Mouse (Mus musculus) intestine, embryonic 16.5 days (tissue): Measurements from ENCODE around the gene Timm8a2. TPM values are rescaled to one million over a fixed set of nuclear protein-coding genes. Genes with fewer than 3 reads are reported as not detected.

Source experiments
- ATAC-seq: fragments of 200-750 bp; cut with Nextera tagmentation; 2 replicates; pipeline ENCODE4 v1.8.0; 2017; ENCODE audit warnings: moderate TSS enrichment, moderate library complexity
- H3K27ac ChIP-seq: fragments of 300-500 bp; sonication (generic); 2 replicates; pipeline ENCODE4 v1.5.1; 2014; ENCODE audit warnings: mild to moderate bottlenecking, low read length
- H3K27me3 ChIP-seq: fragments of 300-500 bp; sonication (generic); replicated peaks from 2 replicates; pipeline ENCODE4 v1.6.1; 2014; ENCODE audit warnings: low read length, control low read depth, mixed read lengths; ENCODE audit not compliant: control insufficient read depth, insufficient read depth
- H3K36me3 ChIP-seq: fragments of 300-500 bp; sonication (generic); 2 replicates; pipeline ENCODE4 v1.6.1; 2014; ENCODE audit warnings: low read length, control low read depth; ENCODE audit not compliant: control insufficient read depth, insufficient read depth
- H3K4me1 ChIP-seq: fragments of 300-500 bp; sonication (generic); 2 replicates; pipeline ENCODE4 v1.6.1; 2014; ENCODE audit warnings: low read length, control low read depth, mixed read lengths; ENCODE audit not compliant: control insufficient read depth, insufficient read depth
- H3K4me2 ChIP-seq: fragments of 300-500 bp; sonication (generic); 2 replicates; pipeline ENCODE4 v1.6.1; 2014; ENCODE audit warnings: low read depth, low read length, control low read depth
- H3K4me3 ChIP-seq: fragments of 300-500 bp; sonication (generic); 2 replicates; pipeline ENCODE4 v1.5.1; 2014; ENCODE audit warnings: mild to moderate bottlenecking, low read length
- H3K9ac ChIP-seq: fragments of 300-500 bp; sonication (generic); 2 replicates; pipeline ENCODE4 v1.6.1; 2014; ENCODE audit warnings: low read depth, low read length
- H3K9me3 ChIP-seq: fragments of 300-500 bp; sonication (generic); 2 replicates; pipeline ENCODE4 v1.6.1; 2016; ENCODE audit warnings: low read length, control low read depth; ENCODE audit not compliant: control insufficient read depth
- WGBS: fragments of 180-500 bp; shearing (Covaris S2); extraction: QIAGEN DNeasy Blood & Tissue Kit; methylation state at CpG from one replicate; pipeline ENCODE4 v1.1.7; 2014; 5-methylcytosine and 5-hydroxymethylcytosine counted together
- polyA plus RNA-seq: library from polyadenylated mRNA; unstranded; fragments of >200 nt; fragmentation: Nextera tagmentation; extraction: Ambion mirVana; gene quantifications from 2 replicates; pipeline ENCODE4 v1.2.1, GENCODE M21; 2015

Timm8a2 gene
- not detected in 2 replicates for polyA plus RNA-seq

DNA sequence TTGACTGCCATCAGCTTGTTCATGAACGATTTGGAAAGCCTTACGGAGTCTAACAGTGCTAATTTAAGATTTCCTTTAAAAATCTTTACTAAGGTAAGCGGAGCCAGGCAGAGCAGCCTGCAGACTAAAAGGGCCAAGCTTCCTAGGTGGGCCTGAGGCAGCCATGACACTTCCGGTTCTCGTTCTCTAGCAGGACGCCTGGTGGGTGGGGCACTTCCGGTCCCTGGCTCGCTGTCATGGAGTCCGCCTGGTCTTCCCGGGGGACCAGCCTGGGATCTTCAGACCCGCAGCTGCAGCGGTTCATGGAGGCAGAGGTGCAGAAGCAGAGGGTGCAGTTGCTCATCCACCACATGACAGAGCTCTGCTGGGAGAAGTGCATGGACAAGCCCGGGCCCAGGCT lies at the start of gene Timm8a2:
Timm8a2 (plus strand) TSS at position 224 of the 400 bp plus-strand sequence.
- no peak for ATAC-seq
- no peaks in the 10 kb centered on the region; the same call in 1 of the 2 replicates for H3K4me1 ChIP-seq
- H3K27me3 ChIP-seq: no peaks in the 10 kb centered on the region
- 92% methylated on average over 13 of the region's 13 CpGs for WGBS
- H3K4me2 ChIP-seq: no peak within 1 kb of the TSS
- no peaks in the 10 kb centered on the region for H3K36me3 ChIP-seq
- no peak within 1 kb of the TSS for H3K9ac ChIP-seq
- H3K9me3 ChIP-seq: no peaks in the 10 kb centered on the region
- no peak within 1 kb of the TSS for H3K4me3 ChIP-seq
- no peak within 1 kb of the TSS for H3K27ac ChIP-seq

GRCm38 (mm10) chr14:121985477-121985876 lies 49.0 kb upstream of the Timm8a2 start:
- Histone ChIP-seq H3K4me1 (0 out of 2 replicates have a peak, but pooled peaks cover 4% of the 10 kb centered on the region), H3K36me3 (no peaks in the 10 kb centered on the region), H3K27ac (no peak overlapping the region), H3K9ac (no peak overlapping the region), H3K27me3 (no peaks in the 10 kb centered on the region), H3K9me3 (no peaks in the 10 kb centered on the region), H3K4me2 (no peak overlapping the region), H3K4me3 (no peak overlapping the region)
- 74% methylated on average over 3 of the region's 3 CpGs for WGBS
- no peak for ATAC-seq

- Histone ChIP-seq H3K4me2 (no peak overlapping the region), H3K36me3 (no peaks in the 10 kb centered on the region), H3K27ac (no peak overlapping the region), H3K9me3 (no peaks in the 10 kb centered on the region), H3K4me1 (0 out of 2 replicates have a peak, but pooled peaks cover 4% of the 10 kb centered on the region), H3K4me3 (no peak overlapping the region), H3K9ac (no peak overlapping the region), H3K27me3 (no peaks in the 10 kb centered on the region)
- no peak for ATAC-seq
- 82% methylated on average over 6 of the region's 6 CpGs for WGBS
Measured at GRCm38 (mm10) chr14:121986028-121986427, 48.4 kb upstream of the Timm8a2 start.

DNA sequence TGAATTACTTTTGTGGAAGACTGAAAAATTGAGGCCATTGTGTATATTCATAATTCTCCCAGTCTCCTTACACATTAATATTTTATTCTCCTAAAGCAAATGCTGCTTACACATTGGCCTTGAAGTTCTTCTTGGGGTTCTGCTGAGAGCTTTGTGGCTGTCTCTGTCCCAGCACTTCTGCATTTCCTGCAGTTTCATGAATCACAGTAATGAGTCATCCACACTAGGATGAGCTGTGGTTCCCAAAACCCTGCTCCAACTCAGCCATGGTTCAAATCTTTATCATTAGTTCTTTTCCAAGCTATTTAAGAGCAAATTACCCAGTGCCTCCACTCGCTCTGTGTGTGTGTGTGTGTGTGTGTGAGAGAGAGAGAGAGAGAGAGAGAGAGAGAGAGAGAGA lies 47.2 kb upstream of the Timm8a2 start:
- 82% methylated on average over 1 of the region's 1 CpGs for WGBS
- Histone ChIP-seq H3K9ac (no peak overlapping the region), H3K9me3 (no peaks in the 10 kb centered on the region), H3K4me3 (no peak overlapping the region), H3K4me1 (0 out of 2 replicates have a peak, but pooled peaks cover 4% of the 10 kb centered on the region), H3K36me3 (no peaks in the 10 kb centered on the region), H3K4me2 (no peak overlapping the region), H3K27ac (no peak overlapping the region), H3K27me3 (no peaks in the 10 kb centered on the region)
- ATAC-seq: no peak

GRCm38 (mm10) chr14:121987691-121988090 lies 46.8 kb upstream of the Timm8a2 start:
- no peak overlapping the region for H3K4me2 ChIP-seq
- H3K9ac ChIP-seq: no peak overlapping the region
- no peak for ATAC-seq
- H3K4me3 ChIP-seq: no peak overlapping the region
- H3K27ac ChIP-seq: no peak overlapping the region
- no peaks in the 10 kb centered on the region for H3K9me3 ChIP-seq
- no peaks in the 10 kb centered on the region for H3K27me3 ChIP-seq
- WGBS: 86% methylated on average over 4 of the region's 4 CpGs
- no peaks in the 10 kb centered on the region for H3K36me3 ChIP-seq
- H3K4me1 ChIP-seq: 0 out of 2 replicates have a peak, but pooled peaks cover 2% of the 10 kb centered on the region

DNA sequence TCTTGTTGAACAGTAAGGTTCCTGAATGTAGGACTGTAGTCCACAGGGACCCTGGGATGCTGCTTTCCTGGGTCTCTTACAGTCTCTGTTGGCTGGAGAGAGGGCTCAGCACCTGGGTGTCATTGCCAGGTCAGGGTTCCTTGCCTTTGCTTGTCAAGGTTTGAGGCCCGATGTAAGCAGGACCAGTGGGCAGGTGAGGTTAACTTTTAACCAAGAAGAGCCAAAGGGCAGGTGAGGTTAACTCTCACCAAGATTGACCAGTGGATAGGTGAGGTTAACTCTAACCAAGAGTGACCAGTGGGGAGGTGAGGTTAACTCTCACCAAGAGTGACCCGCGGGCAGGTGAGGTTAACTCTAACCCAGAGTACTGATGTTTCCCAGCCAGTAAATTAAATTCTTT lies 45.1 kb upstream of the Timm8a2 start:
- no peak overlapping the region for H3K4me3 ChIP-seq
- no peaks in the 10 kb centered on the region; the same call in 1 of the 2 replicates for H3K36me3 ChIP-seq
- no peaks in the 10 kb centered on the region for H3K27me3 ChIP-seq
- WGBS: 86% methylated on average over 3 of the region's 3 CpGs
- H3K9me3 ChIP-seq: no peaks in the 10 kb centered on the region
- no peak for ATAC-seq
- H3K4me2 ChIP-seq: no peak overlapping the region
- no peaks in the 10 kb centered on the region for H3K4me1 ChIP-seq
- no peak overlapping the region for H3K9ac ChIP-seq
- H3K27ac ChIP-seq: no peak overlapping the region

GRCm38 (mm10) chr14:121989869-121990268 lies 44.6 kb upstream of the Timm8a2 start:
- H3K4me1 ChIP-seq: no peaks in the 10 kb centered on the region
- WGBS: 93% methylated on average over 3 of the region's 3 CpGs
- no peaks in the 10 kb centered on the region for H3K27me3 ChIP-seq
- no peak overlapping the region for H3K9ac ChIP-seq
- no peak overlapping the region for H3K27ac ChIP-seq
- H3K4me2 ChIP-seq: no peak overlapping the region
- H3K36me3 ChIP-seq: no peaks in the 10 kb centered on the region; the same call in 1 of the 2 replicates
- no peaks in the 10 kb centered on the region for H3K9me3 ChIP-seq
- no peak for ATAC-seq
- no peak overlapping the region for H3K4me3 ChIP-seq

GRCm38 (mm10) chr14:121990897-121991296 lies 43.6 kb upstream of the Timm8a2 start:
- Histone ChIP-seq H3K4me2 (no peak overlapping the region), H3K36me3 (no peaks in the 10 kb centered on the region; the same call in 1 of the 2 replicates), H3K9ac (no peak overlapping the region), H3K4me1 (no peaks in the 10 kb centered on the region), H3K9me3 (no peaks in the 10 kb centered on the region), H3K27me3 (no peaks in the 10 kb centered on the region), H3K4me3 (no peak overlapping the region), H3K27ac (no peak overlapping the region)
- no peak for ATAC-seq
- 84% methylated on average over 6 of the region's 6 CpGs for WGBS

- Histone ChIP-seq H3K27ac (no peak overlapping the region), H3K9ac (no peak overlapping the region), H3K36me3 (no peaks in the 10 kb centered on the region; the same call in 1 of the 2 replicates), H3K27me3 (no peaks in the 10 kb centered on the region), H3K9me3 (no peaks in the 10 kb centered on the region), H3K4me3 (no peak overlapping the region), H3K4me2 (no peak overlapping the region), H3K4me1 (no peaks in the 10 kb centered on the region)
- ATAC-seq: no peak
Measured at GRCm38 (mm10) chr14:121991921-121992320, 42.6 kb upstream of the Timm8a2 start.
